Mouse (Mus musculus): ENCODE data around the gene Hspa4.
A peak's percentile ranks its signal among the peaks of the same experiment; 100 is the strongest.
"Not testable (repeated sequence)": the region's sequence is repeated elsewhere in the genome, so short reads cannot be mapped to it uniquely, and the experiment has no call there.

Hspa4 gene

DNA sequence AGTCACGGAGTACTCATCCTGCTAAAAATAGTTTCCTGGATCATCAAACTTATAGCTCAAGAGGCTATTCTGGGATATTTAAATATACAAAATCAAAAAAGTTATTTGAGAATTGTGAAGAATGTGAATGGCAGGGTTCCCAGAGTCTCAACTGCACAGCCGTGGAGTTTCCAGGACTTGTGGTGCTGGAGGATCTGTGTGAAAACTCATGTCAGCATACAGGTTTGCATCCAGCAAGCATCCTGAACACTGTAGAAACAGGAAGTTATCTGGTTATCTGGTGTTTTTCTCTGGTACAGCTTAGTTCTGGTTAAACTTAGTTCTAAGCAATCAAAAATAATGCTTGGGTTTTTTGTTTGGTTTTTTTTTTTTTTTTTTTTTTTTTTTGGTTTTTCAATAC lies 6.7 kb upstream of the Hspa4 start:
- DNase-seq, result no peak

DNA sequence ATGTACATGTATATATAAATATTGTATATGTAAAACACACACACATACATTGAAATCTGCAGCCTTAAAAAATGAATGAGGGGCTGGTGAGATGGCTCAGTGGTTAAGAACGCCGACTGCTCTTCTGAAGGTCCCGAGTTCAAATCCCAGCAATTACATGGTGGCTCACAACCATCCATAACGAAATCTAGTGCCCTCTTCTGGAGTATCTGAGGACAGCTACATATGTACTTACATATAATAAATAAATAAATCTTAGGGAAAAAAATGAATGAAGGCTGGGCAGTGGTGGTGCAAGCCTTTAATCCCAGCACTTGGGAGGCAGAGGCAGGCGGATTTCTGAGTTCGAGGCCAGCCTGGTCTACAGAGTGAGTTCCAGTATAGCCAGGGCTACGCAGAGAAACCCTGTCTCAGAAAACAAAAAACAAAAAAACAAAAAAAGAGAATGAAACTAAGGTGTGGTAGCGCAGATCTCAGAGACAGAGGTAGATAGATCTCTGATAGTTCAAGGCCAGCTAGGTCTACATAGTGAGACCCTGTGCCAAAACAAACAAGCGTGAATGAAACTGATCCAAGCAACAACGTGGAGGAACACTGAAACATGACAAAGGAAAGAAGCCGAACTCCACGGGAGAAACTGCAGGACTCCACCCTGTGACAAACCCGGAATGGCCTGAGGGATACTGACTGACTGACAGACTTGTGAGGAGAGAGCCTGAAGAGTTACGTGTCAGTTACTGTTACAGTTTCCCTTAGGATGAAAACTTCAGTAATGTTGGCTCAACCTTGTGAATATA lies 4.0 kb upstream of the Hspa4 start:
- DNase-seq, result no peak

DNA sequence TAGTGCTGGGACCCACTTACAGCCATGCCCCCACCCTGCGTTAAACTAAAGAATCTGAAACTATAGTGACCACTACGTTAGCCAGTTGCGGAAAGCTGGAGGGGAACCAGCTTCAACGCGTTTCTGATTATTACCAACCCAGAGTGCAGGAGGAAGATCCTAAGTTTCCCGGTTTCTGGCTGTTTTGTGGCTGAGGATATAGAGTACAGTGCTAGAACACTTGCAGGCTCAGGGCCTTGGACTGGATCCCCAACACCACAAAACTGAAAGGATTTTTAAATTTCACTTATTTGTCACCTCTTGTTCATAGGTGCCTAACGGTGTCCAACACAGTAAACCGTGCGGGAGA lies 884 bp upstream of the Hspa4 start:
- DNase-seq, result peak in 1 of 2 experiments; percentile 22

DNA sequence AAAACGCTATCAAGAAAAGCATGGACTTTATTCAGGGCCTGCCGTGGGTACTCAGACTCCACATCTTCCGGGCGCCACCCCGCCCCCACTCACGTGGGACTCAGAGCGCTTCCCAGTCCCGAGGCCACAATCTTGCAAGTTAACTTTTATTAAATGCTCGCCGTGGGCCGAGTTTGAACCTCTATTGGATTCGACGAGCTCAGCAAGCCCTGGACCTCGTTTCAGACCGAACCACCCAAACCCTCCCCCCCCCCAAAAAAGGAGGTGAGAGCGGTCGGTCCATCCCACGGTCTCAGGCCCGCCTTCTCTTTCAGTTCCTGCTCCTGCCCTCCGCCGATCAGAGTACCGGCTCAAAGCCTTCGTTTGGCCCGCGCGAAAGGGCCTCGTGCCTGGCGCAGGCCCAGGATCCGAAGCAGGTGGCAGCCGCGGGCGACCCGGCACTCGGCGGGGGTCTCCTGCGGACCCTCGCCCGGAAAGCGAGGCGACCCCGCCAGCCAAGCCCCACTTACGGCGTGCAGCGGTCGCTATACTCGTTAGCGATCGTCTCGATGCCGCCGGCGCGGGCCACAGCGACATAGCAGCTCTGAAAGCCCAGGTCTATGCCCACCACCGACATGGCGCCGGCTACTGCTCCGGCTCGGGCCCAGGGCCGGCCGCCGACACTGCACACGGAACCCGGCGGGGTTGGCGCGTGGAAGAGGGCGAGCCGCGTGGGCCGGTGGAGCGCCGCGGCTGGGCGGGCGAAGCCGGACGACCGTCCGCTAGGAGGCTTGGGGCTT lies 517 bp downstream of the Hspa4 start:
- DNase-seq, result peak; percentile 68 to 82

DNA sequence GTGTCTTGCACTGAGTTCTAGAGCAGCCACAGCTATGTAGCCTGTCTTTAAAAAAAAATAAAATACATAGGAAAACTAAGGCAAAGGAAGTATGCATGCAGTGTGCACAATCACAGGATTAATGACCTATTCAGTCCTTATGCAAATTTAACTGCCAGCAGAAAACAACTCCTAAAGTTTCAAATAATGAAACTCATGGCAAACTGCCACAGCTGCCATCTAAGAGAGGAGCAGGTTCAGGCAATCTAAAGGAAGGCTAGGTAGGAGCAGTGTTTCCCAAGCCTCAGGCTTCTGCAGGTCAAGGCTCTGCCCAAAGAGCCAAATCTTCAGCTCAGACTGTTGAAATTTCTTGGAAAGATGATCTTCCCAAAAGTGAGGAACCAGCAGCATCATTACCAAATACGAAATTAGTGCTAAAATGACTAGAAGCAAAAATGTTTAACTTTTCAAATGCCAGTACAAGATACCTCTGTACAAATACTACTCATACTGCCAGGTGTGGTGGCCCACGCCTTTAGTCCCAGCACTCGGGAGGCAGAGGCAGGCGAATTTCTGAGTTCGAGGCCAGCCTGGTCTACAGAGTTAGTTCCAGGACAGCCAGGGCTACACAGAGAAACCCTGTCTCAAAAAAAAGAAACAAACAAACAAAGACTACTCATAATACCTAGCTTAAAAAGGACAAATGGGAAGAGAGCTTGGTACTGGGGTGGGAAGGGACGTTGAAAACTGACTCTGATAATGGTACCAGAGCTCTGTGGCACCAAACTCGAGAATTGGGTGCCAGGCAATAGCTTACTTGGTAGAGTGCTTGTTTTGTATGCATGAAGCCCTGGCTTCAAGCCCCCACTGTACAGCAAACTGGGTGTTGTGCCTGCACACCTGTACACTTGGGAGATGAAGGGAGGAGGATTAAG lies 2.1 kb downstream of the Hspa4 start:
- peak in 1 of 2 experiments; percentile 41 for DNase-seq

DNA sequence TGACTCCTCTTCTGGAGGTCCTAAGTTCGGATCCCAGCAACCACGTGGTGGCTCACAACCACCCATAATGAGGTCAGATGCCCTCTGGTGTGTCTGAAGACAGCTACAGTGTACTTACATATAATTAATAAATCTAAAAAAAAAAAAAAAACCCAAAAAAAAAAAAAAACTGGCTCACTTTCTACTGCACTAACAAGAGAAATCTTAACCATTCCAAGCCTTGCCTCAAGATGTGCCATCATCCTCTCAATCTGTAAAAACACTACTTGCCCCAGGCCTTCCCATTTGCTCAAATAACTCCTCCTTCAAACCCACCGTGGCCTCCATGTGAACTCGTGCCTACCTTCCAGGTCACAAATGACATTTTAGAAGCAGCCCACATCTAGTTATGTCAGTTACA lies 3.4 kb downstream of the Hspa4 start:
- DNase-seq, result no peak

DNA sequence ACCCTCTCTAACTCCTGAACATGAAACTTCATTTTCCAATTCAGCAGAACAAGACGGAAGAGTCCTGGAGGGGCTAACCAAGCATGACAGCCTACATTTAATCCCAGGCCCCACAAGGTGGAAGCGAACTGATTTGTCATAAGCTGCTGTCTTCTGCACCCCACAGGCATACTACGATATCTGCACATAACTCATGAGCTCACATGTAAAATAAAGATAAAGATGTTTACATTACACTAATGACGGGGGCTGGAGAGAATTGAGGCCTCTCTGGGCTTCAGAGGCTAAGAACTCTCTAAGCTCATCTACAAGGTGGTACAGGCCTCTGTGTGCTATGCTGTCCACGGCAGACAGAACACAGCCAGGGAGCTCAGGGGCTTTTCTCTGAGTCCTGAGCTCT lies 5.8 kb downstream of the Hspa4 start:
- no peak for DNase-seq

DNA sequence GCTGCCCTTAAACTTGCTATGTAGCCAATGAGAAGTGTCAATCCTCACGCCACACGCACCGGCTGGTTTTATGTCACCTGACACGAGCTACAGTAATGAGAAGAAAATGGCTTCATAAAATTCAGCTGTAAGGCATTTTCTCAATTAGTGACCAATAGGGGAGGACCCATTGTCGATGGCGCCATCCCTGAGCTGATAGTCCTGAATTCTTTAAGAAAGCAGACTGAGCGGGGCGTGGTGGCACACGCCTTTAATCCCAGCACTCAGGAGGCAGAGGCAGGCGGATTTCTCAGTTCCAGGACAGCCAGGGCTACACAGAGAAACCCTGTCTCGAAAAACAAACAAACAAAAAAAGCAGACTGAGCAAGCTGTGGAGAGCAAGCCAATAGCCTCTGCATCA lies 9.4 kb downstream of the Hspa4 start:
- no peak for DNase-seq

DNA sequence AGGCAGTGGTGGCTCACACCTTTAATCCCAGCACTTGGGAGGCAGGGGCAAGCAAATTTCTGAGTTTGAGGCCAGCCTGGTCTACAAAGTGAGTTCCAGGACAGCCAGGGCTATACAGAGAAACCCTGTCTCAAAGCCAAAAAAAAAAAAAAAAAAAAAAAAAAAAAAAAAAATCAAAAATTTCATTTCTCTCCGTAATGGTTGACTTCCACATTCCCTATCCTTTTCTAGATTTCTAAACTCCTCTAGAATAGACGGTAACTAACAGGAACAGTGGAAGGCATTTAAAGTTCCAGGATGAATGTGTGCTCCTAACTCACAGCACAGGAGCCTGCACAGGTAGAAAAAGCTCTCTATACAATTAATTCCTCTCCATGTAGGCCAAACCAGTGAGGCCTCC lies 10.1 kb downstream of the Hspa4 start:
- not testable (repeated sequence) for DNase-seq

DNA sequence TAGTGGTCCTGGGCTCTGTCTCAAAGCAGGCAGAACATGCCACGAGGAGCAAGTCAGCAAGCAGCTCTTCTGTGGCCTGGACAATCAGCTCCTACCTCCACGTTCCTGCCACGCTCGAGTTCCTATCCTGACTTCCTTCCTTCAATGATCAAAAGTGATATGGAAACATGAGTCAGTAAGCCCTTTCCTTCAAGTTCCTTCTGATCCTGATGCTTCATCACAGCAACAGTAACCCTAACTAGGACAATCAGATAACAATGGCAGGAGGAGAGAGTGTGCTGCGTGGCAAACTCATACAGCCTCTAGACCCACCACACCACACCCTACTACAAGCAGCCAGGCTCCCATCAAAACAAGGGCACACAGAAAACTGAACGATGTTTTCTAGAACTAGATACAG lies 14.4 kb downstream of the Hspa4 start:
- no peak for DNase-seq

DNA sequence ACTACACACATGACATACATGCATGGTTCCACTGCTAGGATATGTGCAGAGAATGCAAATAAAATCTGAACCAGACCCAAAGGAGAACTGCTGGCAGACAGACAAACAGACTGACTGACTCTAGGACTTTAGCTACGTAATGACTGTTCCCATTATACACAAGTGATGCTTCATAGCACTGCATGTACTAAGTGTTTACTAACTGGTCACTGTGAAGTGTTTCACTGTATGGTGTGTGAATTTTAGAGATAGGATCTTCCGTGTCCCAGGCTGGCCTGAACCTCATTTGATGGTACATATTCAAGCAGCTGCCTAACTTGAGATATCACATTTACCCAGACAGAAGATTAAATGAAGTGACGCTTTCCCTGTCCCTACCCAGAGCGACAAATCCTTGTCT lies 21.8 kb downstream of the Hspa4 start:
- DNase-seq, result no peak

DNA sequence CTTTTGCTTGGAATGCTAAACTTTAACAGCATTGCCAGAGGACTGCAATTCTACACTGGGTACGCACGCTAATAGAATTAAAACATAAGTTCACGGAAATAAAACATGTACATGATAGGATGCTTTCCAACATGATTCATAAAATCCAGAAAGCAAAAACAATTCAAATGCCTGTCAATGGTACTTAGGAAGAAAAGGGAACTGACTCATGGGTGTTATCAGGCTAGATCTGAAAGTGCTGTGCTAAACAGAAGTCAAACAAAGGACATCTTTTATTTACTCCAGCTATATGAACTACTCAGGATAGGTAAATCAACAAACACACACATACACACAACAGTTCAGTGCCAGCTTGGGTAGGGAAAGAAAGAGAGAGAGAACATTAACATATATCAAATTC lies 24.9 kb downstream of the Hspa4 start:
- DNase-seq, result no peak

DNA sequence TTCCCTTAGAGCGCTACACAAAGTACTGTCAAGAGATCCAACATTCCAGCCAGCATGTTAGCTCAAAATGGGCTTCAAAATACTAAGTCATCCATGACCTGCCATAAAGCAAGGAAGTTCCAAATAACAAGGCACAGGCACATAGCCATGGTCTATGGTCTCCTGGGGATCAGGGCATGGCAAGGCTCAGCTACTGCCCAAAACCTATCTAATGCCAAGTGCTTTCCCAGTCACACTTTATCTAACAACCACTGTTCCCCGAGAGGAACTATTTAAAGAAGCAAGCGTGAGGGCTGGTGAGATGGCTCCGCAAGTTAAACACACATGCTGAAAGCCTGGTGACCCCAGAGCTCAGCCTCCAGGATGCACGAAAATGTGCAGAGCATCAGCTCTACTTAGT lies 26.9 kb downstream of the Hspa4 start:
- DNase-seq, result no peak

DNA sequence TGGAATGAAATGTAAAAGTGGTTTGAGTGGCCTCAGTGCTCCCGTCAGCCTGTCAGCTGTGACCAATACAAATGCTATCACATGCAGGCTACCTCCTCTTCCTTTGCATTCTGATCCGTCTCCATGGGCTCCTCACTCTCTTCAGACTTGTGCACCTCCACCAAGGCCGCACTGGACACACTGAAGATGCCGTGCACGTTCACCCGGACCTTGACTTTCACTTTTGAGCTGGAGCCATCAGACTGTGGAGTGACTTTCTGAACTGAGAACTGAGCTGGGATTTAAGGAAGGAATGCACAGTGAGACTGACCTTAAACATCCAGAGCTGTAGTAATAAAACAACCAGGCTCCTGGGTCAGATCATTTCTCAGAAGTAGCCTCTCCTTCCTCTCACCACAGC lies 30.7 kb downstream of the Hspa4 start:
- no peak for DNase-seq

DNA sequence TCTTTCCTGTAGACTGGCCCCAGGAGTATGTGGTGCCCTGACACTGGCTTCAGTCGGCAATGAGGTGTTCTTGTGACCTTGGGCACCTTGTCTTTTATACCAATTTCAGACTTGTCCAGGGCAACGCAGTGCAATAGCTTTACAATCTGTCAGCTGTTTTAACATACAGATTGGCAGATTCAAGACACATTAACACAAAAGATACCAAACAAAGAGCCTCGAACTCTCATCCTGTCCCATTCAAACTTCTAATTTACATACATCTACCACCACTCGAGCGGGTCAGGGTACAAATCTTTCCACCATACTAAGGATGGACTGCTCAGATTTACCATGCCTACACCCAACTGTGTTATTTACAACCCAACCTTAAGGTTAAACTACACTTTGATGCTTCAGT lies 39.7 kb downstream of the Hspa4 start:
- no peak for DNase-seq

DNA sequence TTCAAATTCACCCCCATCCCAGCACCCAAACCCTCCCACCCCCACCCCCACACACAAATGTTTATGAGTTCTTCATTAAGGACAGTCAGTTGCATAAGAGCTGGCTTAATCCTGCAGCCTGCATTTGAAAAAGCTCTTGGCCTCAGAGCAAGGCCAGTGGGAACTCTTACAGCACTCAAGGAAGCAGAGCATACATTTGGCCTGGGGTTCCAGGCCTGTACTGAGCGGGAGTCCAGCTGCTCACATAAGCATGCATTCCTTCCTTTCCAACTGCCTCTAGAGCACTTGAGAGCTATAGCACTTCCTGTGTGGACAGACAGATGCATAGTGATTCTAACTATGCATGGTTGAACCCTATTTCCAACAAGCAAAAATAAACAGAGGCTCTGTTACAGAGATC lies 40.2 kb downstream of the Hspa4 start:
- DNase-seq, result no peak

DNA sequence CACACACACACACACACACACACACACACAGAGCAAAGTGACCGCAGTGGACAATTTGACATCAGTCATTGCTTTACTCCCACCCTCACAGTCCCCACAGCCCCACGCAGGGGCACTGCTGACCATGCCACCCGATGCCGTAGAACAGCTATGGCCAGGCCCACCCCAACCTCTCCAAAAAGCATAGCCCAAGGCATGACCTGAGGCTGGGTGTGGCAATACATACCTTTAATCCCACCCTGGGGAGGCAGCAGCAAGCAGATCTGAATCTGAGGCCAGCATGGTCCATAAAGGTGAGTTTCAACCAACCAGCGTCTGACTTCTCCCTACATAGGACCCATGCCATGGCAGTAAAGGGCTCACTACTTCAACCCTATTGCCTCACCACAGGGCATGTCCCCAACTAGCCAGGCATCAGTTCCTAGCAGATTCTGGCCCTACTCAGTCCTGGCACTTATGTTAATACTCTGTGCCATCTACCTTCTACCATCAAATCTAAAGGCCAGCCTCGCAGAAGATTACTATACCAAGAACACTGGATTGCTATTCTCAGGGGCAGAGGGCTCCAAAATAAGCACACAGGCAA lies 41.1 kb downstream of the Hspa4 start:
- no peak for DNase-seq

DNA sequence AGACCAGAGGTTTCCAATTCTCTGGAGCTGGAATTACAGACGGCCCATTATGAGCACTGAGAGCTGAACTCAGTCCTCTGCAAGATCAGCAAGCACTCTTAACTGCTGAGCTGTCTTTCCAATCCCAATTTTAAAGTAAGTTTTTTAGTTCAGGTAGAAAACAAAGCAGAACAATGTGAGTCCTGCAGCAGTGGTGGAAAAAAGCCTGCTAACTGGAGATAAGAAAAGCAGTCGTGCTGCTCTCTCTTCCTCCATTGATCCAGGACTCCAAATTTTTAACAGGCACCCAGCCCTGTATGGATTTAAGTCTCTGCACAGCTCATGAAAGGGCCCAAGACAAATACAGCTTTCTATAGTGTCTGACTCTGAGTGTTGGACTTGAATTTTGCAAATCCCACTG lies 43.3 kb downstream of the Hspa4 start:
- no peak for DNase-seq

DNA sequence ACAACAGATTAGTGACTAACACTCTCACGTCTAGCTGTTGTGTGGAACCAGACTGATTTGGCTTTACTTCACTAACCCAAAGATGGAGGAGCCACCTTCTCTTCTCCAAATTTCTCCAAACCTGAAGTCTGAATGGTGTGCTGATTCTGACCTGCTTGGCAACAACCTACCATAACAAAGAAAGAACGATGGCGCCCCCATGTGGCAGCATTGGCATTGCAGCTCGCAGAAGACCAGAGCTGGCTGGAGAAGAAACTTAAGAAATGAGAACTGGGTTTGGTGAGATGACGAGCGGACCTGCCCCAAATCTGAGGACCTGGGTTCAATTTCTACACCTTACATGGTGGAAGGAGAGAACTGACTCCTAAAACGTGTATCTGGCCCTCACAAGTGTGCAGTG lies 45.3 kb downstream of the Hspa4 start:
- DNase-seq, result peak; percentile 33 to 76

DNA sequence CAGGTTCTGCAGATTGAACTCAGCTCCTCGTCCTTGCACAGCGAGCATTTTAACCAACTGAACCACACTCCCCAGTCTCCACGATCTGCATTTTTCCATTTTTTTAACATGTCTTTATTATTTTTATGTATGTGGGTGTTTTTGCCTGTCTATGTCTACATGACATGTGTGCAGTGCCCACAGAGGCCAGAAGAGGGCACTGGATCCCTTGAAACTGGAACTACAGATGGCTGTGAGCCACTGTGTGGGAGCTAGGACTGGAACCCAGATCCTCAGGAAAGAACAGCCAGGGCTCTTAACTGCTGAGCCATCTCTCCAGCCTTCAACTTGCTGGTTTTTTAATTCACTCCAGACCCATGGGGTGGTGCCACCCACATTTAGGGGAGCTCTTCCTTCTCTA lies 45.8 kb downstream of the Hspa4 start:
- peak in 1 of 2 experiments; percentile 38 for DNase-seq

DNA sequence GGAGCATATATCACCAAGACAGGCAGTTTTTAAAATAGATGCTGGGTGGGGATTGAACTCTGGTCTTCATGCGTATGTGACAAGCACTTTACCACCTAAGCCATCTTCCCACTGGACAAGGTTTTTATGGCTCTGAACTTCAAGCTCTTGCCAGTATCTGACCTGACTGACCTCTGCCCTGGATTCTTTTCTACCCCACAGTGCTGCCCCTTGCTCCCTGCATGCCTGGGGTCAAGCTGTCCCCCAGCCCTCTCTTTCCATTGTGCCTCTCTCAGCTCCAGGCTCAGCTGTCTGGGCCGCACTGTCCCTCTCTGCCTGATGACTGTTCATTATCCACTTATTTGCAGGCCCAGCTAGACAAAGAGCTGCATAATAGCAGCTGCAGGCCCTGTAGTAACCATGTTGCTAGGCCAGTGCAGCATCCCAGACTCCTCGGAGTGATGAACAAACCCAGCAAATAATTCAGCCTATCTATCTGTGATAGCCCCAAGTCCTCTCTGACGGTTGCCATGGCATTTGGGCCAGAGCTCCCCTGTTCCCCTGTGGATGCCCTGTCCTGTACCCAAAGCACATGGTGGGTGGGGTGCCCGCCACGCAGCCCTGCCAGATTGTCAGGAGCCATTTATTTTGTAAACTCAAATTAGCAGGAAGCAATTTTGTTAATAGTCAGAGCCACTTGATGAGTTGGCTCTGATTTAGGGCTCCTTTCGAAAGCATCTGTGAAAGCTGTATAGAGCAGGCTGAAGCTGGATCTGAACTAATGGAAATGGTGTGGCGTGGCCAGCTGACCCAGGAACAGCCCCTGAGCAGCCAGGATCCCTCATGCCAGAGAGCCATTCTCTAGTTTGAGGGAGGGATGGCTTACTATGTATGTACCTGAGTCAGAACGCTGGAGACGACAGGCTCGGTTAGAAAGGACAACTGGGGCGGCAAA lies 47.8 kb downstream of the Hspa4 start:
- no peak for DNase-seq

DNA sequence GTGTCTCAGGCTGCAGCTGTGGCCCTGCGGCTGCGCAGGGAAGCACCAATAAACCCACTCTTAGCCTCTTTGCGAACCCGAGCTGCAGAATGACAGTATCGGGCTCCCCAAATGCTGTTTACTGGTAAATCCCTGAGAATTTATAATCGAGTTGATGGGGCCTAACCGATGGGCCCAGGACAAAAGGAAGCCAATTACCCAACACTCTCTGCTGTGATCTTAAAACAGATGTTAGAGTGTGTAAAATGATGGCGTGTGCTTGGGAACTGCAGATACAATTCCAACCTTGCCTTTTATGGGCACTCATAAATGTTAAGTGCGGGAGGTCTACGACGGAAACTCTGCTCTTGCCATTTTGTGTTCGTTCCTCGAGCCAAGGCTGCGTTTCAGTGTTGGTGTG lies 49.5 kb downstream of the Hspa4 start:
- DNase-seq, result no peak

All from kidney, adult 8-10 months (tissue).